Mouse (Mus musculus): Measurements from ENCODE around the gene Tmem82. TPM values are rescaled to one million over a fixed set of nuclear protein-coding genes. Genes with fewer than 3 reads are reported as not detected.

Gene Tmem82
- polyA plus RNA-seq, 1 experiment = 1.1 TPM

DNA sequence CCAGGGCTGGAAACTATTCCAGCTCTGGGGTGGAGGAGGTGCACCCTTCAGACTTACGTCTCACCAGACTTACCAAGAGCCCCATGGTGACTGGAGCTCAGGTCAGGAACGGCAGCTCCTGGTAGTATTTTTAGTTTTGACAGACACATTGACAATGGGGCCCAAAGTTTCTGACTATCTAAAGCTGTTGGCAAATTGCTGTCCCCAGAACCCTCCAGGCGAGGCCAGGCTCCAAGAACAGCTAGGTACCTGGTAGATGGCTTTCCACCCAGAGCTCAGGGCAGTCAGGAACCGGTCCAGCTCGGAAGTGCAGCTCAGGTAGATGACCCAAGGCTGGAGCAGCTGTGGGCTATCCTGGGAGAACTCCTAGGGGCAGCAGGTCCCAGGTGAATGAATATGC lies 9.1 kb upstream of the Tmem82 start:
- H3K36me3 ChIP-seq (replicated peaks; ENCODE audit: low read length) = peaks cover 74% of the 10 kb centered on the region
- TF ChIP-seq FLI1 (IDR thresholded peaks at IDR 0.05; ENCODE audit: low read length) = no peak
- TF ChIP-seq GATA1 (IDR thresholded peaks at IDR 0.05; ENCODE audit: borderline replicate concordance, low read length) = no peak
- no peak overlapping the region for H3K4me3 ChIP-seq (replicated peaks)
- peaks cover 10% of the 10 kb centered on the region; the same call in 1 of the 2 replicates for H3K9me3 ChIP-seq
- peaks cover 41% of the 10 kb centered on the region for H3K4me1 ChIP-seq
- peaks cover 6% of the 10 kb centered on the region for H3K27me3 ChIP-seq (replicated peaks)

DNA sequence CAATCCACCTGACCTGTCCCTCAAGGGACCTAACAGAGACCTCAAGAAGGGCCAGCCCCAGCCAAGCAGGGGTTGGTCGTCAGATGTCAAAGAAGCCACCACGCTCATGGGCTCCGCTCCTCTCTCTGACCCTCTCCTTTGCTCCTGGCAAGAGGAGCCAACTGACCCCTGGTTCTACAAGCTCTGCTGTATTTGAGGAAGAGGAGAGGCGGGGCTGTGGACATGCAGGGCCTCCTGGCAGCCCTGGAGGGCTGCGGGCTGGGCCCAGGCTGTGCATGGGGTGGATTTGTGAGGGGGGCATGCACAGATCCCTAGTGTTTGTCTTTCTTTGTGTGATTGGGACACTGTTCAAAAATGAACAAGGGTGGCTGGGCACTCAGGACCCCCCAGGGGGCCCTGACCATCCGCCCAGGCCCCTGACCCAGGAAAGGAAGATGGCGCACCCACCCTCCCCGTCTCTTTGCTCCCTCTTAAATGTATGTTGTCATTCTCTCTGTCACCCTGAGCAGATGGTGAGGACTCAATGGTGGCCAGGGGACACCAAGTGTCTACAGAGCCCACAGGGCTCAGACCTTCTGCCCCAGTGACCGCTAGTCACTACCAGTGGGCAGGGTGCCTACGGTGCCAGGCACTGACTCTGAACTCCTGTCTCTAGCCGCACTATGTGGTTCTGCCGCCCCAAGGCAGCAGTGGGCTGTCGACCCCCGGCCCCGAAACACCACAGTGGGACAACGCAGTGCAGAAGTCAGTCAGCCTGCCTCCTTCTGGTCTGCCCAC lies 7.5 kb upstream of the Tmem82 start:
- Histone ChIP-seq H3K4me1 (peaks cover 39% of the 10 kb centered on the region), H3K27me3 (replicated peaks) (peaks cover 16% of the 10 kb centered on the region), H3K4me3 (replicated peaks) (no peak overlapping the region), H3K9me3 (no peaks in the 10 kb centered on the region), H3K36me3 (replicated peaks; ENCODE audit: low read length) (peaks cover 58% of the 10 kb centered on the region)
- no peak for TF ChIP-seq FLI1 (IDR thresholded peaks at IDR 0.05; ENCODE audit: low read length)
- TF ChIP-seq GATA1 (IDR thresholded peaks at IDR 0.05; ENCODE audit: borderline replicate concordance, low read length) = no peak

DNA sequence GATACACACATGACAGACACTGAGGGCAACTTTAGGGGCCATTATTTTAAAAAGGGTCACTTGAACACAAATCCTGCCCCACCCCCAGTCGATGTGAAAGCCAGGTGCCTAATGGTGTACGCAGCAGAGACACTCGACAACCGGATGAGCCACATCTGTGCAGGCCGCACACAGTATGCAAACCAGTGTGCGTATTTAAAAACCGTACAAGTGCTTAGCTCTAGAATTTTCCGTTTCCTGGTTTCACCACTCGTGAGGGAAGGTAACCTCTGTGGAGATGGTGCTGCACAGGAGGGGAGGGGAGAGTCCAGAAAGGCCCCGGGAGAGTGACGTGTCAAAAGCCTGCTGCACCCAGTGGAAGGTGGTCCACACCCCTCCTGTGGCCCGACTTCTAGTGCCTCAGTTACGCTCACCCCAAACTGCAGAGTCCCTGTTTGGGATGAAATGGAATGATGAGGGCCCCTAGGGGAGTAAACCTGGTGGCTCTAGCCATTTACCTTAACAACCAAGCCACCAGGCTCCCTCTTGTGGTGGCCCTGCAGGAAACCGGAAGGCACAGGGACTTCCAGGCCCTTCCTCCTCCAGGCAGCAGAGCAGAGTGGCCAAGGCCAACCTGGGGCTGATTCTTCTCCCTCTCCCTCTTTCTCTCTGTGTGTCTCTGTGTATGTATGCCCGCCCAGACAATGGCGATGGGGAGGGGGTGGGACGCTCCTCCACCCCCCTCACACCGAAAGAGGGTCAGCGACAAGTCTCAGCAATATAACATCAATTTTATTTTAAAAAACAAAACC lies 6.7 kb upstream of the Tmem82 start:
- Histone ChIP-seq H3K36me3 (replicated peaks; ENCODE audit: low read length) (peaks cover 50% of the 10 kb centered on the region), H3K9me3 (no peaks in the 10 kb centered on the region), H3K4me1 (peaks cover 39% of the 10 kb centered on the region), H3K4me3 (replicated peaks) (no peak overlapping the region), H3K27me3 (replicated peaks) (peaks cover 19% of the 10 kb centered on the region)
- TF ChIP-seq FLI1 (IDR thresholded peaks at IDR 0.05; ENCODE audit: low read length) = no peak
- no peak for TF ChIP-seq GATA1 (IDR thresholded peaks at IDR 0.05; ENCODE audit: borderline replicate concordance, low read length)

DNA sequence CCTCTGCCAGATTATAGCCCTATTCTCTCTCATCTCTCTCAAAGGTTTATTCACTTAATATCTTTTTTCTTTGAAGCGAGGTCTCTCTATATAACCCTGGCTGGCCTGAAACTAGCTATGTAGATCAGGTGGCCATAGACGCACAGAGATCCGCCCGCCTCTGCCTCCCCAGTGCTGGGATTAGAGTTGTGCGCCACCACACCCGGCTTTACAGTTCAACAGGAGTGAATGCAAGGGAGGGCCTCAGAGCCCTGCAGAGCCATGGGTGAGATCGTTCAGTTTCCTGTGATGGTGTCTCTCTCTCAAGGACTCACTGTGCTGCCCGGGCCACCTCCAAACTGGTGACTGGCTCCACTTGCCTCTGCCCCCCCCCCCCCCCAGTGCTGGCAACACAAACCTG lies 5.7 kb upstream of the Tmem82 start:
- peaks cover 40% of the 10 kb centered on the region for H3K36me3 ChIP-seq (replicated peaks; ENCODE audit: low read length)
- TF ChIP-seq GATA1 (IDR thresholded peaks at IDR 0.05; ENCODE audit: borderline replicate concordance, low read length) = no peak
- TF ChIP-seq FLI1 (IDR thresholded peaks at IDR 0.05; ENCODE audit: low read length) = no peak
- peaks cover 25% of the 10 kb centered on the region for H3K27me3 ChIP-seq (replicated peaks)
- no peaks in the 10 kb centered on the region for H3K9me3 ChIP-seq
- H3K4me1 ChIP-seq = peaks cover 50% of the 10 kb centered on the region
- no peak overlapping the region for H3K4me3 ChIP-seq (replicated peaks)

- Histone ChIP-seq H3K36me3 (replicated peaks; ENCODE audit: low read length) (peaks cover 35% of the 10 kb centered on the region), H3K4me3 (replicated peaks) (no peak within 1 kb of the TSS), H3K9me3 (no peaks in the 10 kb centered on the region), H3K27me3 (replicated peaks) (peaks cover 27% of the 10 kb centered on the region), H3K4me1 (peaks cover 54% of the 10 kb centered on the region)
- no peak for TF ChIP-seq FLI1 (IDR thresholded peaks at IDR 0.05; ENCODE audit: low read length)
- TF ChIP-seq GATA1 (IDR thresholded peaks at IDR 0.05; ENCODE audit: borderline replicate concordance, low read length) = no peak
Observed at GRCm38 (mm10) chr4:141623666-141624065, 5.2 kb upstream of the Tmem82 start, which contains the start of gene Slc25a34. TSS of gene Slc25a34 (minus strand) at chr4:141623821.

DNA sequence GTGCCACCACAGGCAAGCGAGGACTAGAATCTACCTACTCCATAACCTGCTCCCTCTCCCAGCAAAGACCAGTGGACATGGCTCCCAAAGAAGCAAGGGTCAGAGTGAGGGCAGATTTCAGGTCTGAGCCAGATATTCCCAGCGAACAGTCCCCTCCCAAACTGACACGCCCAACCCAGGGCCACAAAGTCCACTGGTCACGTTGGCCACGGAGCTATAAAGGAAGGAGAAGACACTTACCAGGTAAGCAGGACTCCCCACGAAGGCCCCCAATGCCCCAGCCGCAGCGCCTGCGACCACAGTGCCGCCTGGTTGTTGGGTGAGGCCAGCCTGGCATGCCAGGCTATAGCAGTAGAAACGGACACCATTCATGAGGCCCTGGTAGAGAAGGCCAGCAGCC lies 4.6 kb upstream of the Tmem82 start:
- Histone ChIP-seq H3K27me3 (replicated peaks) (peaks cover 28% of the 10 kb centered on the region), H3K36me3 (replicated peaks; ENCODE audit: low read length) (peaks cover 29% of the 10 kb centered on the region), H3K9me3 (no peaks in the 10 kb centered on the region), H3K4me1 (peaks cover 58% of the 10 kb centered on the region), H3K4me3 (replicated peaks) (no peak overlapping the region)
- TF ChIP-seq FLI1 (IDR thresholded peaks at IDR 0.05; ENCODE audit: low read length) (no peak), GATA1 (IDR thresholded peaks at IDR 0.05; ENCODE audit: borderline replicate concordance, low read length) (no peak)

- TF ChIP-seq FLI1 (IDR thresholded peaks at IDR 0.05; ENCODE audit: low read length) (no peak), GATA1 (IDR thresholded peaks at IDR 0.05; ENCODE audit: borderline replicate concordance, low read length) (no peak)
- Histone ChIP-seq H3K27me3 (replicated peaks) (peaks cover 33% of the 10 kb centered on the region), H3K4me1 (peaks cover 62% of the 10 kb centered on the region), H3K4me3 (replicated peaks) (no peak overlapping the region), H3K36me3 (replicated peaks; ENCODE audit: low read length) (peaks cover 24% of the 10 kb centered on the region), H3K9me3 (no peaks in the 10 kb centered on the region)
Observed at GRCm38 (mm10) chr4:141622580-141622979, 4.1 kb upstream of the Tmem82 start.

GRCm38 (mm10) chr4:141622091-141622490 lies 3.7 kb upstream of the Tmem82 start:
- Histone ChIP-seq H3K36me3 (replicated peaks; ENCODE audit: low read length) (peaks cover 21% of the 10 kb centered on the region), H3K4me1 (peaks cover 67% of the 10 kb centered on the region), H3K27me3 (replicated peaks) (peaks cover 38% of the 10 kb centered on the region), H3K4me3 (replicated peaks) (no peak overlapping the region), H3K9me3 (no peaks in the 10 kb centered on the region)
- TF ChIP-seq FLI1 (IDR thresholded peaks at IDR 0.05; ENCODE audit: low read length) = no peak

DNA sequence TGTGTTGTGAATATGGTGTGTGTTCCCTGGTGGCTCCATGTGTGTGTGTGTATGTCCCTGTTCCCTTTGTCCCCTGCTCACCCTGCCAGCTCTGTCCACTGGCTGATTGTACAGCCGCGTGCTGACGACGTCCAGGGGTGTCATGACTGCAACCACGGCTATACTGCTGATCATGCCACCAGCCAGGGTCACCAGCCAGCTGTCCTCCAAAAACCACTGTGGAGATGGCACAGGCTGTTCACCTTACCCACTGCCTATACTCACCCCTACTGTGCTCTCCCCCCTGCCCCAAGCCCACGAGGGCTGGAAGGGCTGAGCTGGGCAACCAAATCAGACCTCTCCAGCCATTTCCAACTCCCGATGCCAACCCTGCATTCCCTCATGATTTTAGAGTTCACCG lies 2.9 kb upstream of the Tmem82 start:
- peaks cover 45% of the 10 kb centered on the region for H3K27me3 ChIP-seq (replicated peaks)
- H3K4me1 ChIP-seq = peaks cover 67% of the 10 kb centered on the region
- TF ChIP-seq GATA1 (IDR thresholded peaks at IDR 0.05; ENCODE audit: borderline replicate concordance, low read length) (no peak), FLI1 (IDR thresholded peaks at IDR 0.05; ENCODE audit: low read length) (no peak)
- no peaks in the 10 kb centered on the region for H3K9me3 ChIP-seq
- peak overlapping the region; percentile 6 for H3K4me3 ChIP-seq (replicated peaks)
- H3K36me3 ChIP-seq (replicated peaks; ENCODE audit: low read length) = peaks cover 14% of the 10 kb centered on the region
